Mouse (Mus musculus): ENCODE results near the gene Slc43a2.

- TF ChIP-seq CTCF (IDR thresholded peaks at IDR 0.05) (no peak), EP300 (IDR thresholded peaks at IDR 0.05) (no peak)
Observed at GRCm38 (mm10) chr11:75598004-75598403, 66.5 kb downstream of the Slc43a2 start.

Measured in lung, postnatal 0 days (tissue).